Mouse (Mus musculus) neural tube, embryonic 11.5 days (tissue): ENCODE data around the gene Nfkbil1. TPM values are rescaled to one million over a fixed set of nuclear protein-coding genes. Genes with fewer than 3 reads are reported as not detected.

ENCODE experiments used
- ATAC-seq: fragments of 200-750 bp; cut with Nextera tagmentation; 2 replicates; pipeline ENCODE4 v1.8.0; 2017; ENCODE audit warnings: moderate number of reproducible peaks, mild to moderate bottlenecking, moderate TSS enrichment, moderate library complexity; ENCODE audit not compliant: insufficient read depth, low FRiP score, low TSS enrichment
- DNase-seq: peaks from one replicate; pipeline ENCODE4 v3.0.0-alpha.2; 2015; ENCODE audit warnings: low spot score
- H3K27ac ChIP-seq: fragments of 300-500 bp; sonication (generic); 2 replicates; pipeline ENCODE4 v1.5.1; 2014; ENCODE audit warnings: low read depth, mild to moderate bottlenecking, low read length
- H3K27me3 ChIP-seq: fragments of 300-500 bp; sonication (generic); 2 replicates; pipeline ENCODE4 v1.6.1; 2014; ENCODE audit warnings: mild to moderate bottlenecking, low read length, mixed read lengths; ENCODE audit not compliant: control insufficient read depth, insufficient read depth
- H3K36me3 ChIP-seq: fragments of 300-500 bp; sonication (generic); 2 replicates; pipeline ENCODE4 v1.6.1; 2014; ENCODE audit warnings: mild to moderate bottlenecking, low read length, moderate library complexity, mixed read lengths; ENCODE audit not compliant: control insufficient read depth, insufficient read depth
- H3K4me1 ChIP-seq: fragments of 300-500 bp; sonication (generic); 2 replicates; pipeline ENCODE4 v1.6.1; 2014; ENCODE audit warnings: low read length, mixed read lengths; ENCODE audit not compliant: control insufficient read depth, insufficient read depth
- H3K4me2 ChIP-seq: fragments of 300-500 bp; sonication (generic); 2 replicates; pipeline ENCODE4 v1.6.1; 2014; ENCODE audit warnings: low read depth, mild to moderate bottlenecking, moderate library complexity
- H3K4me3 ChIP-seq: fragments of 300-500 bp; sonication (generic); 2 replicates; pipeline ENCODE4 v1.5.1; 2014; ENCODE audit warnings: low read depth, low read length
- H3K9ac ChIP-seq: fragments of 300-500 bp; sonication (generic); 2 replicates; pipeline ENCODE4 v1.6.1; 2014; ENCODE audit warnings: mild to moderate bottlenecking, low read length
- H3K9me3 ChIP-seq: fragments of 300-500 bp; sonication (generic); 2 replicates; pipeline ENCODE4 v1.6.1; 2016; ENCODE audit warnings: low read length; ENCODE audit not compliant: control insufficient read depth
- WGBS: fragments of 180-500 bp; shearing (Covaris S2); extraction: QIAGEN DNeasy Blood & Tissue Kit; methylation state at CpG from one replicate; pipeline ENCODE4 v1.1.7; 2014; 5-methylcytosine and 5-hydroxymethylcytosine counted together
- polyA plus RNA-seq: library from polyadenylated mRNA; unstranded; fragments of >200 nt; fragmentation: Nextera tagmentation; extraction: Ambion mirVana; gene quantifications from 2 replicates; pipeline ENCODE4 v1.2.1, GENCODE M21; 2014

Nfkbil1 gene
- polyA plus RNA-seq, 1 experiment from 2014 or later = 5.0 TPM

DNA sequence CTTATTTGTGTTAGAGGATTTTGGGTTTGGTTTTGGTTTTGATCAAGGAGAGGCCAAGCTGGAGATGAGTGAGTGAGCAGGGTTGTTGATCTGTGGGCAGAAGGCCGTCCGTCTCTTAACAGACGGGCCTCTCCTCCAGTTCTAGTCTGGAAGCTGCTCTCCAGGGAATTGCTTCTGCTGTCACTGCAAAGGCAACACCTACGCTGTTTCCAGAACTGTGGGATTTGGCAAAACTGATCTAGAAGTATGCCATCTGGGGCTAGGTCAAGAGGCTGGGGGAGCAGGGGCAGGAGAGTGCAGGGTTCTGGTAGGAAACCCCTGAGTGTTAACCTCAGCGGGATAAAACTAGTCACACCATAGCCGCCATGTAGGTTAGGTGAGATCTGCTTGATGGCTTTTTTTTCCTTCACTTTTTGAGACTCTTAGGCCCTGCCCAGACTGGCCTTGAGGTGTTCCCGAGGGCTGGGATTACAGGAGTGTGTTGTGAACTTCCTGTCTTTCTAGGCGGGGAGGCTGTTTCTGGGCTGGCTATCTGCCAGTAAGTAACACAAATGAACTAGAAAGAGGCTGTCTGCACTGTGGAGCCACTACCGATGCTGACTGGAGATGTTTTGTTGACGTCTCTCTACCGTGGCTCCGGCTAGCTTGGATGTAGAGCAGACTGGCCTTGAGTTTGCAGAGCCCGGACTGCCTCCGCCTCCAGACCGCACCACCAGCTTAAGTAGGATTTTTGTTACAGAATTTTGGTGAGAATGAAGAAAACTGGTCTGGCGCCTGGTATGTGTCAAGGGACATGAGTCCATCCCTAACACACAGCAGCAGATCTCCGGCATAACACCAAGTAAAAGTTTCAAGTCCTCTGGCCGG lies 2.2 kb downstream of the Nfkbil1 start, which contains the start of gene Atp6v1g2:
Atp6v1g2 (plus strand) TSS at position 547 of the 867 bp plus-strand sequence.
- ATAC-seq (no peak), DNase-seq (no peak)
- peaks cover 9% of the 10 kb centered on the region; the same call in 1 of the 2 replicates for H3K36me3 ChIP-seq
- H3K4me1 ChIP-seq = peaks cover 3% of the 10 kb centered on the region
- H3K4me3 ChIP-seq = peak within 1 kb of the TSS; percentile 64; the same call in 1 of the 2 replicates
- no peak within 1 kb of the TSS; the same call in 1 of the 2 replicates for H3K9ac ChIP-seq
- H3K27me3 ChIP-seq = no peaks in the 10 kb centered on the region
- H3K9me3 ChIP-seq = no peaks in the 10 kb centered on the region
- peak within 1 kb of the TSS; percentile 90 for H3K4me2 ChIP-seq
- WGBS = 90% methylated on average over 18 of the region's 18 CpGs
- no peak within 1 kb of the TSS for H3K27ac ChIP-seq

DNA sequence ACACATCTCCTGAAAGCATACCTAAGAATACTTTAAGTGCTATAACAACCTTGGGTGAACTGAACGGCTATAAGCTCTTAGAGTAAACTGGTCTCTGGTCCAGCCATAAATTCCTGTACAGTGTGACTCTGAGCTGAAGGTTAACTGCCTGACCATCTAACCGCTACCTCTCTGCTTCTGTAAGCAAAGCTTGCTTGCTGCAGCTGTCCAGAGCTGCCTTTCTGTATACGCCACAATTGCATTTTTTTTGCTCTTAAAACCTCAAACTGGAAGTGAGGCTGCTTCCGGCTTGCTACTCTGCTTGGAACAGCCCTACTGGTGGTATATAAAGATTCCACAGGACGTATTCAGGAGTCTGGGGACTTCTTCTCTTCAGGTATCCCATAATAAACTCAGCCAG lies 2.9 kb downstream of the Nfkbil1 start:
- H3K4me1 ChIP-seq = peaks cover 3% of the 10 kb centered on the region
- H3K9me3 ChIP-seq = no peaks in the 10 kb centered on the region
- no peak overlapping the region for H3K27ac ChIP-seq
- no peaks in the 10 kb centered on the region for H3K27me3 ChIP-seq
- WGBS = 91% methylated on average over 5 of the region's 5 CpGs
- no peak overlapping the region for H3K4me3 ChIP-seq
- DNase-seq (no peak), ATAC-seq (no peak)
- no peak overlapping the region for H3K9ac ChIP-seq
- H3K36me3 ChIP-seq = peaks cover 9% of the 10 kb centered on the region; the same call in 1 of the 2 replicates
- no peak overlapping the region for H3K4me2 ChIP-seq

DNA sequence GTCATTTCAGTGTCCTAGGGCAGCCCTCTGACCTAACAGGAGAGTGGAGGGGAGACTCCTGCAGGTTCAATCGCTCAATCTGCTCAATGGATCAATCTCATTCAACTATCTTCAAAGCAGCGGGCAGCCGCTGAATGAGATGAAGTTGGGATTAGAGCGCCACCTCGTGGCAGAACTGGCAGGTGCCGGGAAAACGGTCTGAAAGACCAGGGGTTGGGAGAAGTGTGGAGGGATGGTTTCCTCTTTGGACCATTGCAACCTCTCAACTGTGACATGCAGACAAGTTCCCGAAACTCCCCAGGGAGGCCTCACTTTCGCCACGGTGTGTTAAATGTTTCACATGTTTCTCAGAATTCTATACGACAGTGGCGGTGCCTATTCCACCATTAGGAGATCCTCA lies 3.5 kb downstream of the Nfkbil1 start:
- H3K4me2 ChIP-seq = no peak overlapping the region
- peaks cover 3% of the 10 kb centered on the region for H3K4me1 ChIP-seq
- H3K27me3 ChIP-seq = no peaks in the 10 kb centered on the region
- WGBS = 17% methylated on average over 12 of the region's 12 CpGs
- H3K9me3 ChIP-seq = no peaks in the 10 kb centered on the region
- no peak overlapping the region for H3K9ac ChIP-seq
- no peak overlapping the region for H3K27ac ChIP-seq
- H3K4me3 ChIP-seq = no peak overlapping the region
- DNase-seq = peak; percentile 87
- H3K36me3 ChIP-seq = peaks cover 9% of the 10 kb centered on the region; the same call in 1 of the 2 replicates
- no peak for ATAC-seq

DNA sequence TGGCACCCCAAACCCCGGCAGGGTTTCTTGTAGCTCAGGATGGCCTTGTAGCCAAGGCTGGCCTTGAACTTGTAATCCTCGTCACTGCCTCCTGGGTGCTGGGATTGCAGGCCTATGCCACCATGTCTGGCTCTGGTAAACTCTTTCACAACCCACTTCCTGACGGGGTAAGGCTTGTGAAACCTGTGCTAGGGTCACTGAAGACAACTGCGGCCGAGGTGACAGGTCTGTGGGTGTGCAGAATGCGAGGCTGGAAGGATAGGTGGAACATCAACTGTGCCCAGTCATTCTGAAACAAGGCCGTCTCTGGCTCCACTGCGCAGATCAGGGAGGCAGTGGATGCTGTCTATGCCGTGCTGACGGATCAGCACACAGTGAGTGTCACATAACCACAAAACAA lies 4.6 kb downstream of the Nfkbil1 start:
- Histone ChIP-seq H3K9ac (no peak overlapping the region), H3K4me3 (no peak overlapping the region), H3K4me2 (no peak overlapping the region), H3K9me3 (no peaks in the 10 kb centered on the region), H3K27ac (no peak overlapping the region), H3K36me3 (peaks cover 9% of the 10 kb centered on the region; the same call in 1 of the 2 replicates), H3K27me3 (no peaks in the 10 kb centered on the region), H3K4me1 (no peaks in the 10 kb centered on the region; the same call in none of the 2 replicates)
- no peak for DNase-seq
- 91% methylated on average over 10 of the region's 10 CpGs for WGBS
- no peak for ATAC-seq

DNA sequence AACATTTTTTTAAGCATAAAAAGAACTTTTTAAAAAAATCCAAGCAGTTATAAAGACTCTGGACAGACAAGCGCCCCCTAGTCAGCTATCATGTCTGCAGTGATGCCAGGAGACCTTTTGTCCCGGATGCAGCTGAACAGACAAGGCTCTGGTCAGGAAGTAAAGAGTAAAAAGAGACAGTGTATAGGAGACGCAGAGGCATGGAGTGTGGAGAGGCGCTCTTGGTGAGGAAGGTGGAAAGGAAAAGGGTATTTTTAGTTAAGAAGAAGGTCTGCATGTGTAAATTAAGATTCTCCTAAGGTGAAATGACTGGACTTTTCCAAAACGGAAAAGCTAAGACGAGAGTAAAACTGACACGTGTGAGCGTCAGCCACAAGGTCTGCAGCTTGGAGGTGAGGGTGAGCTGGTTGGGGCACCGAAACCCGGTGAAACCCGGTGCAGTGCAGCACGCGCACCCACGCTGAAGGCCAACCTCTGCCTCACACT lies 9.0 kb downstream of the Nfkbil1 start:
- Histone ChIP-seq H3K4me2 (no peak overlapping the region), H3K27ac (no peak overlapping the region), H3K9ac (no peak overlapping the region), H3K27me3 (no peaks in the 10 kb centered on the region), H3K4me3 (no peak overlapping the region), H3K36me3 (peaks cover 9% of the 10 kb centered on the region; the same call in 1 of the 2 replicates), H3K4me1 (no peaks in the 10 kb centered on the region), H3K9me3 (no peaks in the 10 kb centered on the region)
- ATAC-seq (no peak), DNase-seq (no peak)
- 88% methylated on average over 14 of the region's 14 CpGs for WGBS

DNA sequence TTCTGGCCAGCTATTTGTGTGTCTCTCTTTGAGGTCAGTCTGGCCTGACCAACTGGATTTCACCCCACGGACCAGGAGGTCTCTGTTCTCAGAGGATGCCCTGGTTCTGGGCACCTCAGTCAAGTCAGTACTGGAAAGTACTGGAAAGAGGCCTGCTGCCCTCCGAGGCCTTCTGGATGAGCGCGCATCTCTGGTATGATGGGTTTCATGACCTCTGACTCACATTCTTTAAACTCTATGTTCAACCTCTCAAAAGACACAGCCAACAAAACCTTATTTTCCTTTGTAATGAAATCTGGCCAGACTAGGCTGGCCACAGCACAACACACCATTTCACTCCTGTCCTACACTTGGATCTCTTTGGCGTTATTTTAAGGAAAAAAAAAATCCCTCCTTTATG lies 10.1 kb downstream of the Nfkbil1 start:
- H3K36me3 ChIP-seq = peaks cover 11% of the 10 kb centered on the region
- H3K9ac ChIP-seq = no peak overlapping the region
- DNase-seq (no peak), ATAC-seq (no peak)
- H3K4me2 ChIP-seq = no peak overlapping the region
- H3K27me3 ChIP-seq = no peaks in the 10 kb centered on the region
- no peaks in the 10 kb centered on the region for H3K4me1 ChIP-seq
- H3K4me3 ChIP-seq = no peak overlapping the region
- no peaks in the 10 kb centered on the region for H3K9me3 ChIP-seq
- WGBS = 89% methylated on average over 5 of the region's 5 CpGs
- no peak overlapping the region for H3K27ac ChIP-seq

DNA sequence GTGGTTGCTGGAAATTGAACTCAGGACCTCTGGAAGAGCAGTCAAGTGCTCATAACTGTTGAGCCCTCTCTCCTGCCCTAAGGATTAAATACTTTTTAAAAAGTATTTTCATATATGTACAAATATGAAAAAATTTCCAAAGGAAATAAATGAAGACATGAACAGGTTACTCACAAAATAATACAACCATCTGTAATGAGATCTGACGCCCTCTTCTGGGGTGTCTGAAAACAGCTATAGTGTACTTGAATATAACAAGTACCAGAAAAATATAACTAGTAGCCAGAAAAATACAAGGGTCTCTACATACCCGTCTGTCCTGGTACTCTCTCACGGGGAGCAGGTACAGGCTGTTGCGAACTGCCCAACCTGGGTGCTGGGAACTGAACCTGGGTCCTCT lies 11.0 kb downstream of the Nfkbil1 start:
- Histone ChIP-seq H3K4me1 (no peaks in the 10 kb centered on the region), H3K36me3 (peaks cover 13% of the 10 kb centered on the region), H3K4me2 (no peak overlapping the region), H3K27me3 (no peaks in the 10 kb centered on the region), H3K4me3 (no peak overlapping the region), H3K27ac (no peak overlapping the region), H3K9me3 (no peaks in the 10 kb centered on the region), H3K9ac (no peak overlapping the region)
- ATAC-seq = no peak
- DNase-seq = no peak
- WGBS = over 99% methylated on average over 4 of the region's 4 CpGs

DNA sequence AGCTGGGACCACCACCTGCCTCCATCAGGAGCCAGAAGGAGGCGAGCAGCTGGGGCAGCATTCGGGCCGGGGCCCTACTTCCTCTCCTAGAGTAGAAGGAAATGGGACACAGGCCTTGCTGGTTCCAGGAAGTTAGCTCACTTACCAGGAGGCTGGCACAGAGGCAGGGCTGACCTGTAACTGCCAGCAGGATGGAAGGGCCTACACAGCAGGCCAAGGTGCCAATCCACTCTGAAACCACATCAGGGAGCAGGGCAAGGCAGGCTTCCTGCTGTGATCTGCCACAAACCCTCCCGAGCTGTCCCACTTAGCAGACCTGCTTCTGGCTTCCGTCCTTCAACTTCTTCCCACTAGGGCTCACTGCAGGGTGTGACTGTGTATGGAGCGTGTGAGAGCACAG lies 13.3 kb downstream of the Nfkbil1 start:
- 80% methylated on average over 6 of the region's 6 CpGs for WGBS
- Histone ChIP-seq H3K36me3 (peaks cover 10% of the 10 kb centered on the region), H3K9ac (no peak overlapping the region), H3K27me3 (no peaks in the 10 kb centered on the region), H3K27ac (no peak overlapping the region), H3K4me1 (no peaks in the 10 kb centered on the region), H3K4me3 (no peak overlapping the region), H3K4me2 (no peak overlapping the region), H3K9me3 (no peaks in the 10 kb centered on the region)
- ATAC-seq (no peak), DNase-seq (peak; percentile 6)
